Mouse (Mus musculus) erythroid progenitor cell, adult 5-6 weeks (primary cell): ENCODE measurements around the gene Iqgap3. TPM values are rescaled to one million over a fixed set of nuclear protein-coding genes. Genes with fewer than 3 reads are reported as not detected.

ENCODE experiments used
- ATAC-seq: replicated peaks from 2 replicates; pipeline ENCODE4 v1.8.0; 2016; ENCODE audit warnings: moderate number of reproducible peaks, mild to moderate bottlenecking, moderate TSS enrichment, inconsistent platforms; ENCODE audit not compliant: poor library complexity, low FRiP score, severe bottlenecking
- total RNA-seq, 2 experiments: library from RNA; stranded (forward) in 1 of 2; stranded (reverse) in 1 of 2; fragments of 150-400 nt in 1 of 2; fragments of 186-747, 209-891 nt in 1 of 2; gene quantifications; 2 replicates each; pipeline versions ENCODE4 v1.2.3 to v1.2.4; 2015 to 2017; ENCODE audit warnings: low replicate concordance in 2 of 2

Iqgap3 gene
- total RNA-seq, 2 experiments from 2014 or later: 29.8 to 60.7 TPM

DNA sequence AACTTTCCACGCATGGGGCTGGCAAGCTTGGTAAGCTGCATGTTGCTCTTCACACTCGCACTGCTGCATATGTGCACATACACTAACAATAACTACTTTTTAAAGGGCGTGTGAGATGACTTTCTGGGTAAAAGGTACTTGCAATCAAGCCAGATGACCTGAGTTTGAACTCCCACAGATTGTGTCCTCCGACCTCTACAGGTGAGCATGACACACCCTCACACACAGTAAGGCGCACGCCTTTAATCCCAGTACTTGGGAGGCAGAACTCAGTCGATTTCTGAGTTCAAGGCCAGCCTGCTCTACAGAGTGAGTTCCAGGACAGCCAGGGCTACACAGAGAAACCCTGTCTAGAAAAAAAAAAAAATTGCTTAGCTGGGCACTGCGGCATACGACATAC is 54.6 kb downstream of the Iqgap3 start:
- ATAC-seq: no peak

DNA sequence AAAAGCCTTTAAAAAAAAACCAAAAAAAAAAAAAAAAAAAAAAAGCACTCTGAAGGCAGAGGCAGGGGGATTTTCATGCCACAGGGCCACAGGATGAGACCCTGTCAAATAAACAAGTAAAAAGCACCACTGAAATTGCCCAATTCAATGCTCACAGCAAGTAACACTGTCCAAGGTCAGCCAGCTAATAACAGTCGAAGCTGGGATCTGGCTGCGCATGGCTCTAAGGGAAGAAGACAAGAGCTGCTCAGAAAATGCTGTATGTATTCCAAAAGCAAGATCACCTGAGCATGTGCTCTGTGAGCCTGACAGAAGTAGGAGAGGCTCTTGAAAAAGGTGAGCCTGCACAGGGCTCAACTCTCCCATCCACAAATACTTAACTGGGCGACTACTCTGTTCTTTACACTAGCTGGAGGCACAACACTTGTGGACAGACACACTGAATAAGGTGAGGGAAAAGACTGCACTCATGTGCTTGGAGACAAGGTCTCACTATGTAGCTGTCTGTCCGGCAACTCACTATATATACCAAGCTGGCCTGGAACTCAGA is 55.2 kb downstream of the Iqgap3 start:
- ATAC-seq: no peak

DNA sequence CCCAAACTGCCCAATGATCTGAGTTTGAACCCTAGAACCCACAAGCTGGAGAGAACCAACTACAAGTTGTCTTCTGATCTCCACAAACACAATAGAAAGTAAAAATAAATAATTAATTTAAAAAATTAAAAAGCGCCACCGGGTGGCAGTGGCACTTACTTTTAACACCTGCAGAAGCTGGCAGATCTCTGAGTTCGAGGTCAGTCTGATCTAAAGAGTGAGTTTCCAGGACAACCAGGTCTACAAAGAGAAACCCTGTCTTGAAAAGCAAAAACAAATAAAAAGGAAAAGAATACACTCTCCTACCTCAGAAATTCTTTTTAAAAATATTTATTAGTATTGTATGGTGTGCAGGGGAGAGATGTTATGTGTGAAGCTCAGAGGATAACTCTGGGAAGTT is 56.0 kb downstream of the Iqgap3 start:
- no peak for ATAC-seq

DNA sequence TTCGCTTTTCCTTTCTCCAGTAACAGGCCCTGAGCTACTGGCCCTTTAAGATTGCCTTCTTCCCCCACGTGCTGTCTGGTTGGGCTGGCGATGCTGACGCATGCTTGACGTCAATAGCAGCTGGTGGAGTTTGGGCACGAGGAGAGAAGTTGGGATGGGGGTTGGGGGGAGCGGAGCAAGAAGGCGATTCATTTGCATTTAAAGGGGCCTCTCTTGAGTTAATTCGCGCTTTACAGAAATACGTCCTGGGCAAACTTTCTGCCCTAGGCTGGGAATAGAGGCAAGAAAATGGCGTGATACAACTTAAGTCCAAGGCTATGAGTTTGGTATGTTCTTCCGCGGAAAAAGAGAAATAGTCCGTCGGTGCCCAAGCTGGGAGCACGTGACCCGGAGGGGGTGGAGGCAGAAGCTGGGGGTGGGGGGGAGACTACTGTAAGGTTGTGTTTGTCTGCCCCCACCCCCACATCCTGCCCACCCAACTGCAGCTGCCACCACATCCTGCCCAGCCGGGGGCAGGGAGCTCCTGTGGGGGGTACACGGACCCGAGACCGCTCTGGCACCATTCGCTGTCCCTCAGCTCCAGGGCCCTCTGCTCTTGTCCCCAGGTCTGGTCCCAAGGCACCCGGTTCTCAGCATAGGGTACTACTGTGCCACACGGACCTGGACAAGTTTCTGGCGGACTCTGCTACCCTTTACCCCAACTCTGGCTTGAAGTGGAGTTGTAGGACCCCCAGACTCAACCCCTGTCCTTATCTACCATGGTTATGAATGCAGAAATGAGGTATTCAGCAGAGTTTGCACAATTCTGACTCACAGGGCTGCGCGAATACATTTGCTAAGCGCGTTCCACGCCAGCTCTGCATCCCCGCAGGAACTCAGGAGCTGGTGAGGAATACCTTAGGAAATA is 56.8 kb downstream of the Iqgap3 start:
- no peak for ATAC-seq

DNA sequence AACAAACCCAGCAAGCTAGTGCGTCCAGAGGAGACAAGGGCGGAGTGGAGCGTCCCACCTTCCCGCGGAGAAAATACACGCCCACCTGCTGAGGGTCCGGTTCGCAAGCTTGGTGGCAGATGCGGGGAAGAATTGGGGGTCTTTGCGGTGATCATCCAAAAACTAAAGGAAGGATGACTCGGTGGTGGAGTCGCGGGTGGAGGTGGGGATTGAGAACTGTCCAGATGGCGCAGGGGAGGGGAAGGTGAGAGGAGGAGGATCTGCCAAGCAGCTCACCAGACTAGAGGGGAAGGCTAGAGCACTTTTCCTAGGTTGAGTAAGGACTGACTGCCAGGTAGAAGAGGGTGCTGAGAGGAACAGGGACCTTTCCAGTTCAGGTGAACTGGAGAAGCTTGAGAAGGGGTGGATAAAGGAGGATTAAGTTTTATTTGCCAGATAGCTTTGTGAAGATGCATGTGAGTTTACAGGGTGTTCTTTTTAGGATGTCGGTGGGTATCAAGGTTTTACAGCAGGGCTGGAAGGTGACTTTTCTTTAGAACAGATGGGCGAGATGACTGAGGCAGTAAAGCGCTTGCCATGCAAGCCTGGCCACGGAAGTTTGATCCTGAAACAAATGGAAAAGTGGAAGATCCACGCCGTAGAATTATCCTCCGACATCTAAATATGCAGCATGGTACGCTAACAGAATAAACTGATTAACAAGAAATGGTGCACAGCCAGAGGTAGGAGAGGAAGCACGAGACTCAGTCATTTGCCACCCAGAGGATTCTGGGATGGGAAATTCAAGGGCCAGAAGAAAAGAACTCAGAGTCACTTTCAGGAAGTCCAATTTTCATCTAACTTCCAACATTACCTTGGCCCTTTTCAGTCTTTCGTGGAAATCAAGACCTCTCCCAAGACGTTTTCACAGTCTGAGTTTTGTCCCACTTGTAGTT is 57.7 kb downstream of the Iqgap3 start:
- ATAC-seq: no peak

DNA sequence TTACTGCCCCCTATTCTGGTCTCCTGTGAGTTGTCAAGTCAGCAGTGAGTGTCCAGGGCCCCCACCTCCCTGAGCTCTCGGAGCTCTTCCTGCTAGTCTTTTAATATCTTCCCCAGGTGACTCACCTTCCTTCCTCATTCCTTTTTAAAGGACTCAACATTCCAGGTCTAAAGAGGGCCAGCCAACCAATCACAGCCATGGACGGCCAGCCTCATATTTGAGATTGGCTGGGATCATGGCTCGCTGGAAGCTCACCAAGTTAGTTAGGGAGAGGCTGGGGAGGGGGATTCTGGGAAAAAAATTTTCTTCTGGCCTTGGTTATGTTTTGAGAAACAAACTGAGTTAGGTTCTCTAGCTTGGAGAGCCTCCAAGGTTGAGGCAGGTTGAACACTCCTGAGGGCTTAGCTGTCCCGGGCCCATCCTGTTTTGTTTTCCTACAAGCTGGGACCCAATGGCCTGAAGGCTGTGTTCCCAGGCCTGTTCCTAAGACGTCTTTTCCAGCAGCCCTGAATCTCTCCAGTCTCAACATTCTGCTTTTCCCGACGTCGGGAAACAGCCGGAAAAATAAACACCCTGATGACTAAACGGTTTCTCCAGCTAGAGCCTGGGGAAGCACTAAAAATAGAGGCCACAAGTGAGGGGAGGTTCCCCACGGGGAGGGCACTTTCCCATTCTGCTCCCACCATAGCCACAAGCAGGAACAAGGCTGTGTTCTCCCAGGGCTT is 58.6 kb downstream of the Iqgap3 start:
- ATAC-seq: no peak

DNA sequence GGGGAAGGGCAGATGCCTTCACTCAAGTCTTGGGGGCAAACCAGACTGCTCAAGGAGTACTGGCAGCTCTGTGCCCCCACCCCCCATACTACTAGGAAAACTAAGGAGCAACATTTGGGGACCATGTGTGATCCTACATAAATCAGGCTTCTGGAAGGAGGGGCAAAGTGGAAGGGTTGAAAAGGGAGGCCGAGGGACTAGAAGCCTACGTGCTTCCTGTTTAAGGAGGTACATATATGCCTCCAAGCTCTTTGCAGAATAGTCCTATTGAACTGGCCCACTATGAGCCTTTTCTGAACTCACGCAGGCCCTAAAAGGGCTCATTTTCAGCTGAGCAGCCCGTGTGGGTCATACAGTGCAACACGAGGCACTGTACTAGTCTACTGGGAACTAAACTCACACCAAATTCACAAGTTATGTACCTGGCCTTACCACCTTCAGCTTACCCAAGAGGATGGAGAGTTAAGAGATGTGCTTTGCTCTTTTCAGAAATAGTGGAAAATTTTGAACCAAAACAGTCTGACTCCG is 59.2 kb downstream of the Iqgap3 start:
- no peak for ATAC-seq

DNA sequence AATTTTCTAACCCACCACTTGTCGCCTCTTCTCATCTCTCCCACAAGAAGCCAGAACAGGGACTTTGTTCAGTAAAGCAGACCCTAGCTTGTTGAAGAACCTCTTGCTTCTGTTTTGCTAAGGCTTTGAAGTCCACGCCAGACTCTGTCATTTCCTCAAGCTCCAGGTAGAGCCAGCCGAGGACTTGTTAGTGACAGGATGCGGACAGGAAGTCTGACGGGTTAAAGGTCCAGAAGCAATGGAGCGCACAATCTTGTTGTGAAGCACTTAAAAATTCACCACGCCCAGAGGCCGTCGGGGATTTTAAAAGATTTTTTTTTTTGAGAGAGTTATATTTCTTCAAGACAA is 59.6 kb downstream of the Iqgap3 start:
- ATAC-seq: no peak

DNA sequence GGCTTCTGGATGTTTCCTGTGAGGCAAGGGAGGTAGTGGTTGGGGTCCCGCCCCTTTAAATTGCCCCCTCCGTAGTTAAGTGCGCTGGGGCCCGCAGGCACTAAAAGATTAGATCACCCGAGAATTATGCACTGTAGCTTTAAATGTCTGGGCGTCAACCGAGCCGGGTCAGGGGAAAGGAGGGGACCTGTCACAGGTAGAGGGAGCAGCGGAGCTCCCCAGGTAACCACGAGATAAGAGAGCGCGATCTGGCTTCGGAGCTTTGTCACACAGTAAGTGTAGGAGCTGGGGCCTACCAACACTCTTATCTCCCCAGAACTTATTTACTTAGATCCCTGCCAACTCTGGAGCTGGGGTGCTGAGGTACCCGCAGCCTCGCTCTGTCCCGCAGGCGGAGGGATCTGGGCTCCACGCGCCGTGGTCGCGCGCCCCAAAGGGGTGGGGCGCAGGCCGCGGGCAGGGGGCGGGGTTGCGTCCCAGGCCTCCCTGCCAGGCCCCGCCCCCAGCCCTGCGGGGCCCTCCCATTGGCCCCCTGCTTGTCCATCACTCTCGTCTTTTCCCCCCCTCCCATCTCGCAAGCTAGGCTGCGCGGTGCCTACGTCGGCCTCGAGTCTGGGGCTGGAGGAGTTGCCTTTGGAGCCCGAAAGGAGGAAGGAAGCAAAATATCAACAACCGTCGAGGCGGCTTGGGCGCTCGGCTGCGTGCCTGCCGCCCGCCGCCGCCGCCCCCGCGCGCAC is 60.2 kb downstream of the Iqgap3 start, which contains the start of gene Mef2d:
Gene Mef2d (plus strand): TSS at position 586 of the 737 bp plus-strand sequence.
- peak; percentile 70 for ATAC-seq

DNA sequence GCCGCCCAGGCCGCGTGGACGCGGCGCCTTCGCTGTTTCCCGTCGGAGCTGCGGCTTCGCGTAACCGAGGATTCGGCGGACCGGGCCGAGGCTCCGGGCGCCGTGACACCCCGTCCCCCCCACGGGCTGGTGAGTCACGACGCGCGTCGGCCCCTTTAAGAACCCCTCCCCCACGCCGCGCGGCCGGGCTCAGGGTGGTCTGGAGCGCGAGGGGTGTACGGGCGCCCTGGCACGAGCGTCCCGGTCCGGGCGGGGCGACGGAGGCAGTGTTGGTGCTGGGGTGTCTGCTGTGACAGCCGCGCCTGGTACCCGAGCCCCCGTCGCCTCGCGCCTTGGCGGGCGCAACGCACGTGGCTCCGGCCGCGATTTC is 60.8 kb downstream of the Iqgap3 start:
- ATAC-seq: no peak

DNA sequence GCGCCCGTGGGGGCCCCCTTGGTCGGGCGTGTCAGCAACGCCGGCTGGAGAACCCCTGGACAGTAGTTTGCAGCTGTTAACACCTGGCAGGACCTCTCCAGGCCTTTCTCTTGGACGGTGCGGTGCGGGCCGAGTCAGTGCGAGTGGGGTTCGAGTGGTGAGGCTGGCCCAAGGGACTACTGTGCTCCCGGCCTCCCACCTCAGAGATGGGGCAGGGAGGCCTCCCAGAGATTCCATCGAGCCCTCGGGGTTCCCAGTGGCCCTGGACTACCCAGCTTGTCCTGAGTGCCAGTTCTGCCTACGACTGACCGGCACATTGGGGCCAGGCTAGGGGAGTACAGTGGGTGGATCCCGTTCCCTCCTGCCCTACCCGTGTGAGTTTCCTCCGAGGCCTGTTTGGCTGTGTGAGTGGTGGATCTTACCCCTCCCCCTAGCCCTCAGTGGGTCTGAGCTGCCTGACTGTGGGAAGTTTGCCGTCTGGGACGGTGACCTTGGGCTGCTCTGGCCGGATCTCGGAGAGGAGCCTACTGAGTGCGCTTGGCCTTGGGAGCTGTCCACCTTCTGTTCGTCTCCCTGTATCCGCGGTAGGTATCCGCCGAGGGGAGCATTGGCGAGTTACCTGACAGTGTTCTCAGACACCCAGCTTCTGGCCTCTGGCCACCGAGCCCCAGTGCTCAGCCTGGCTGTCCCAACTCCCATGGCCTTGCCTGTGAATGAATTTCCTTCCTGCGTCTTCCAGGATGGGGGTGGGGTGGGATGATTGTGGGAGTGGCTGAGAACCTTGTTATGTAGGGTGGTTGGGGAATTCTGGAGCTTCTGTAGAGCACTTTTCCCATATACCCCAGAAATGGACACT is 61.4 kb downstream of the Iqgap3 start:
- ATAC-seq: peak; percentile 12; the same call in 1 of the 2 replicates

DNA sequence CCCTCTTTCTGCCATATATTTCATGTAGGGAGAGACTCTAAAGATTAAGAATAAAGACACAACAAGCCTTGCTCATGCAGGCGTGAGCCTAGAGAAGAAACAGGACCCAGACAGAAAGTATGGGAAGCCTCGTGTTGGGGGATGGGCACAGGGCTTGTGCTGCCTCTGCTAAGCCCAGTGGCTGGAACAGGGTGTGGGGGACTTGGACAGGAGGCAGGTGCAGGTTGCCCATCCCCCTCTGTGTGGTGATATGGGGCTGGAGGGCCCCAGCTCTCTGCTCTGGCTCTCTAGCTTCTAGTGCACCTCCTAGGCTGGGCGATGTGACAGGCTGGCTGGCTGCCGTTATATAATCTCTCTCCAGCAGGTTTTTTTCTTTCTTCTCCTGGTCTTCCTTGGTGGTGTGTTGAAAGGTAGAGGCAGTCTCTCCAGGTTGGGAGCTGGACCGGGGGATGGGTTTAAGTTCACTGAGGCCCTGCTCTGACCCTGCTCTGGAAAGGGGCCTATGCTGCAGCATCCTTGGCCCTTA is 62.3 kb downstream of the Iqgap3 start:
- ATAC-seq: no peak

DNA sequence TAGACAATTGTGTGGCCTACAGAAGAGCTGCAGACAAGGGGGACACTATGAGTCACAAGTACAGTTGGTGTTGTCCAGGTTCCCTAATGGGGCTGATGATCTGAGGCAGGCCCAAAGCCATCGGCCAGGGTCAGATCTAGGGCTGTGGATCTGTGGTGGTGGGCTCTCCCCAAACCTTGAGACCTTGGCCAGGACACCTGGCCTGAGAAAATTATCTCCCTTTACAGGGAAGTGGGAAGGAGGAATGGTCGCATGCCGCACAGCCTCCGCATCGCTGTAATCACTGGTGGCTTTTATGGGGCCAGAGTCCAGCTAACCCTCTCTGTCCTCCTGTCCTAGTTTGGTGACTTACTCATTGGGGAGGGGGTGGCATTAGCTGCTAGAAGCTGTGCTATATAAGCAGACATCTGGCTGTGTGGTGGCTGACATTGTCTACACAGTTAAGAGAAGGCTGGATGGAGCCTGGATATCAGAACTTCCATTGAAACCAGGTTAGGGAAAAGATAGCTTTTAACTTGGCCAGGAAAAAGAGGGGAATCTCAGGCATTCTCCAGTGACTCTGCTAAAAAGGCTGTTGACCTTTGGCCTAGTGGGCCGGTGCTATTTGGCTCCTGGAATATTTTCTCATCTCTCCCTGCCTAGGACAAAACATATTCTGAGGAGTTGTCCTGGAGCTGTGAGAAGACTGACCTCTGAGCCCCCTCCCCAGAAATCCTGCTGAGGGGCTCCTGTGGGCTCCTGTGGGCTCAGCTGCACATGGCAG is 63.1 kb downstream of the Iqgap3 start:
- no peak for ATAC-seq

DNA sequence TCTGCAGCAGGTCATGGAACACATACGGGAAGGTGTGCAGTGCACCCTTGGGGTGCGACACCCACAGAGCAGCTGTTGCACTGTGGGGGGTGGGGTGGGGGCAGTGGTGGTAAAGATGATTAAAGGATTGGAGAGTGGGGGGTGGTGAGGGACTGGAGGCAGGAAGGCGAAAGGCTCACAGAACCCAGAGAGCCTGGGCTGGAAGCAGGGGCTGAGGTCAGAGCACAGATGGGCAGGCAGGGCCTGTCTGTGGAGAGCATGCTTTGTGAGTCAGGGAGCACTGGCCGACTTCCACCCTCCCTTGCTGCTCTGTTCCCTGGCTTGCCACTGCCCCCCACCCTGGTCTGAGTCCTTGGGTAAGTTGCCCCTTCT is 63.6 kb downstream of the Iqgap3 start:
- ATAC-seq: no peak

DNA sequence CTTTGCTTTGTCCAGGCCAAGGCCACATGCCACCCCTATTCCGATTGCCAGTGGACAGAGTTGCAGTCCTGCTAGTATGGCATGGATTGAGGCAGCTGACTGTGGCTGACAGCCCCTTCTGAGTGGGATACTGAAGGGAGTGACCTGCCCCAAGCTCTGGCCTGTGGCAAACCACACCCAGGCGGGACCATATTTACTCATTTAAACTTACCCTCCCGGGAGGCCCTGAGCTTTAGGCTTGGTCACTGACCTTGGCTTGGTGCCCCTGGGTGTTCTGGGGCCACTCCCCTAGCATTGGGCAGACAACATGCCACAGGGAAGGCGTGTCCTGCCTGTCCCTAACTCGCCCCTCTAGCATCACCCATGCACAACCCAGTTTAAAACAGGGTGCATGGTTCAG is 64.2 kb downstream of the Iqgap3 start:
- peak; percentile 68 for ATAC-seq

DNA sequence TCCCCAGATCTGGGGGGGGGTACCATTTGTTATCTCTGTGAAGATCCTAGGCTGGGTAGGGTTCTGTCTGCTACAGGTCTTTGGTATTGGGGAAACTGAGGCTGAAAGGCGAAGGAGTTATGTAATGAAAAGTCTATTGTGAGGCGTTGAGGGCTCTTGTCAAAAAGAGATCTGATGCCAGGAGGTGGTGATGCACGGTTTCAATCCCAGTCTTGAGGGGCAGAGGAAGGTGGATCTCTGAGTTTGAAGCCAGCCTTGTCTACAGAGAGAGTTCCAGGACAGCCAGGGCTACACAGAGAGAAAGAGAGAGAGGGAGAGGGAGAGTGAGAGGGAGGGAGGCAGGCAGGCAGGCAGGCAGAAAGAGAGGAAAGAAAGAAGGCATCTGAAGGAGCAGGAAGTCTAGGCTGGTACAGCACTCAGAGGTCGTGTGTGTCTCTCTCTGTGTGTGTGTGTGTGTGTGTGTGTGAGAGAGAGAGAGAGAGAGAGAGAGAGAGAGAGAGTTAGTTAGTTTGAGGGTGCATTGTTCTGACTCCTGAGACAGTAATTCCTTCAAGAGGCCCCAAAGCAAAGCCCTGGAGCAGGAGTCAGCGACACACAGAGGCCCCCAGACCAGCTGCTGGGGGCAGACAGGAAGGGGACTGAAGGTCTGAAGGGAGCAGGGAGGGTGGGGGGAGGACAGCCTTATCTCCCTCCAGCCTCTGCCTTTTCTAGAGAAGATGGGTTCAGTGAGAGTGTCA is 64.8 kb downstream of the Iqgap3 start:
- no peak for ATAC-seq

DNA sequence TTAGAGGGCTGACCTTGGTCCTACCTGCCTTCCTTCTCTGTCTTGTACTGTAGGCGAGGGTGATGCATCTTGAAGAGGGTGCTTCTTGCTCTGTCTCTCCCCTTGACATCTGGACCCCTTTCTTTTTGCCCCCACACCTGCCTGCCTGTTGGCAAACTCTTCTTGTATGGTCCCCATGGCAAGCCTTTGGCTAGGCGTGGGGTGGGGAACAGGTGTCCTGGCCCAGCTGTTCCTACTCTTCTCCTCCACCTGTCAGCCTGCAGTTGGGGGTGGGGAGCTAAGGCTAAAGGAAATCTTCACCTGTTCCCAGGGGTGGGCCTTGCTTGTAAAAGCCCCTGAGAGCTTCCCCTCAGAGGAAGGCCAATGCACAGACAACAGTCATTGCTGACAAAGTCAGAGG is 65.7 kb downstream of the Iqgap3 start:
- no peak for ATAC-seq
